Mouse (Mus musculus) neutrophil, adult 5-6 weeks (primary cell): ENCODE measurements at regions not wholly inside any gene's neighbourhood (a gene's known extent, or its start where the extent isn't known, plus 50 kb on each side); places are given as distances from the start of the nearest gene placed in this dataset.

Source experiments
- ATAC-seq: fragments of 151-379, 151-347 bp; 2 replicates; pipeline ENCODE4 v1.8.0; 2017; ENCODE audit warnings: mild to moderate bottlenecking, moderate TSS enrichment; ENCODE audit not compliant: insufficient number of reproducible peaks, poor library complexity, low FRiP score, severe bottlenecking; ENCODE audit errors: extremely low read depth

GRCm38 (mm10) chr13:115187356-115187755, 85.6 kb upstream of the Itga1 start:
- no peak for ATAC-seq

GRCm38 (mm10) chr13:115182211-115182870, 80.6 kb upstream of the Itga1 start:
- ATAC-seq = no peak

- no peak for ATAC-seq
Observed at GRCm38 (mm10) chr13:115178175-115178917, 76.6 kb upstream of the Itga1 start.

GRCm38 (mm10) chr13:115171347-115172062, 69.7 kb upstream of the Itga1 start:
- no peak for ATAC-seq

GRCm38 (mm10) chr13:115165981-115166380, 64.2 kb upstream of the Itga1 start:
- ATAC-seq = no peak

GRCm38 (mm10) chr13:115162689-115163413, 61.1 kb upstream of the Itga1 start:
- no peak for ATAC-seq

- no peak for ATAC-seq
Observed at GRCm38 (mm10) chr13:115159386-115159785, 57.6 kb upstream of the Itga1 start.
